Mouse (Mus musculus): Measurements from ENCODE around the gene Prpf40b. TPM values are rescaled to one million over a fixed set of nuclear protein-coding genes. Genes with fewer than 3 reads are reported as not detected.

Prpf40b gene
- polyA plus RNA-seq, 1 experiment from 2014 or later: 8.0 TPM

- 26% methylated on average over 8 of the region's 8 CpGs for whole genome bisulfite sequencing (ENCODE audit: insufficient replicate concordance)
- Histone ChIP-seq H3K27ac (ENCODE audit: low read length) (no peak overlapping the region), H3K27me3 (ENCODE audit: control insufficient read depth, insufficient read depth, low read depth, low read length) (peaks cover 12% of the 10 kb centered on the region), H3K36me3 (ENCODE audit: control insufficient read depth, insufficient read depth) (no peaks in the 10 kb centered on the region), H3K4me2 (ENCODE audit: low read depth, low read length) (no peak overlapping the region), H3K9ac (ENCODE audit: low read depth, low read length) (no peak overlapping the region), H3K4me1 (ENCODE audit: control insufficient read depth, low read depth, low read length) (peaks cover 5% of the 10 kb centered on the region), H3K9me3 (replicated peaks; ENCODE audit: control insufficient read depth, low read length) (no peaks in the 10 kb centered on the region), H3K4me3 (ENCODE audit: low read depth, low read length) (no peak overlapping the region)
- ATAC-seq (ENCODE audit: low read depth): no peak
These were observed 70.0 kb downstream of the Prpf40b start for GRCm38 (mm10) chr15:99364921-99365320.

Other genes with a start within 250 kb of the Prpf40b start
- gene Prph, start 239.9 kb upstream of the Prpf40b start, polyA plus RNA-seq (2015; fragmentation: Nextera tagmentation; extraction: Ambion mirVana): 0.86 and 1.1 TPM in 2 replicates
- gene Troap, start 220.5 kb upstream of the Prpf40b start, polyA plus RNA-seq (2015; fragmentation: Nextera tagmentation; extraction: Ambion mirVana): 13.3 and 15.2 TPM in 2 replicates
- not detected in 2 replicates for gene C1ql4, start 207.3 kb upstream of the Prpf40b start, polyA plus RNA-seq (2015; fragmentation: Nextera tagmentation; extraction: Ambion mirVana)
- 18.5 and 19.2 TPM in 2 replicates for gene Dnajc22, start 201.9 kb upstream of the Prpf40b start, polyA plus RNA-seq (2015; fragmentation: Nextera tagmentation; extraction: Ambion mirVana)
- gene Spats2, start 169.2 kb upstream of the Prpf40b start, polyA plus RNA-seq (2015; fragmentation: Nextera tagmentation; extraction: Ambion mirVana): 5.5 and 6.0 TPM in 2 replicates
- gene Kcnh3, start 70.2 kb upstream of the Prpf40b start, polyA plus RNA-seq (2015; fragmentation: Nextera tagmentation; extraction: Ambion mirVana): 0.05 and 0.12 TPM in 2 replicates
- gene Mcrs1, start 43.1 kb upstream of the Prpf40b start, polyA plus RNA-seq (2015; fragmentation: Nextera tagmentation; extraction: Ambion mirVana): 35.8 and 38.4 TPM in 2 replicates
- gene Fam186b, start 801 bp downstream of the Prpf40b start, polyA plus RNA-seq (2015; fragmentation: Nextera tagmentation; extraction: Ambion mirVana): 0.04 TPM in 1 of 2 replicates, not detected in the other
- gene Fmnl3, start 75.4 kb downstream of the Prpf40b start, polyA plus RNA-seq (2015; fragmentation: Nextera tagmentation; extraction: Ambion mirVana): 2.9 and 3.0 TPM in 2 replicates
- 309 and 359 TPM in 2 replicates for gene Tmbim6, start 97.8 kb downstream of the Prpf40b start, polyA plus RNA-seq (2015; fragmentation: Nextera tagmentation; extraction: Ambion mirVana)
- gene Nckap5l, start 162.7 kb downstream of the Prpf40b start, polyA plus RNA-seq (2015; fragmentation: Nextera tagmentation; extraction: Ambion mirVana): 0.57 and 0.92 TPM in 2 replicates
- gene Bcdin3d, start 179.6 kb downstream of the Prpf40b start, polyA plus RNA-seq (2015; fragmentation: Nextera tagmentation; extraction: Ambion mirVana): 4.7 and 5.0 TPM in 2 replicates
- gene Faim2, start 233.1 kb downstream of the Prpf40b start, polyA plus RNA-seq (2015; fragmentation: Nextera tagmentation; extraction: Ambion mirVana): 0.02 TPM in 1 of 2 replicates, not detected in the other

Data from liver, embryonic 16.5 days (tissue).